Mouse (Mus musculus) layer of hippocampus, postnatal 36 days (tissue): Measurements from ENCODE around the gene Armc2. TPM values are rescaled to one million over a fixed set of nuclear protein-coding genes. Genes with fewer than 3 reads are reported as not detected.

Experiments
- total RNA-seq, 2 experiments: library from RNA; stranded (reverse); gene quantifications; 2 replicates each; pipeline ENCODE4 v1.2.3; 2021

Armc2 gene
- total RNA-seq, 2 experiments from 2014 or later = 9.4 to 9.5 TPM

Other genes with a start within 250 kb of the Armc2 start
- 1 to 10 TPM; 7.0 to 7.9 TPM for gene Cep57l1, start 208.6 kb downstream of the Armc2 start, total RNA-seq
- 10 to 100 TPM; 47.1 to 51.7 TPM for gene Sesn1, start 208.5 kb downstream of the Armc2 start, total RNA-seq